Mouse (Mus musculus) erythroblast, embryonic 14.5 days (primary cell): ENCODE measurements around the gene Cpvl.

Experiments used
- GATA1 ChIP-seq: IDR thresholded peaks from 2 replicates; pipeline ENCODE4 v1.6.1; 2012; ENCODE audit warnings: low read length, inconsistent platforms, mixed read lengths
- TAL1 ChIP-seq: IDR thresholded peaks from 3 replicates; pipeline ENCODE4 v1.6.1; 2012; ENCODE audit warnings: low read length, inconsistent platforms, mixed read lengths

DNA sequence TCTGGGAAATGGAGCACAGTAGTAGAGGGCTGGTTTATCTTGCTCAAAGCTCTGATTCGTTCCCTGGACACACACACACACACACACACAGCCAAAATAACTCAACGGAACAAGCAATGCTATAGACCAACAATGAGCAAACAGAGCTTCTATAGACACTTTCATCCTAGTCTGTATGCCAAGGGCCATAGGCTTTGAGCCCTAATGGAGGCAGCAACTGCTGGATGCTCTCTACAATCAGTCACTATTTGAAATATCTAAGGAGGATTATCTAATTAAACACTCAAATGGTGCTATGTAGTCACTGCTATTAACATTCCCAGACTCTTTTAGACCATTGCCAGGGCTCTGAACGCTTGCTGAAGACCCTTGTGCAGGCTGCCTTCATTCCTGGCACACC lies 34.1 kb downstream of the Cpvl start:
- TF ChIP-seq GATA1 = no peak
- no peak for TF ChIP-seq TAL1
